12 mouse cellular contexts compared by ENCODE assay signal in genomic region chr12:28158786-28159185, GRCm38 (mm10).
"Had no signal": no experiment of that assay in that cellular context is flagged by ENCODE, and none has a peak within 500 bp of the region (broad histone marks: within the 10 kb centered on the region; RNA-seq: fewer than 3 reads in every experiment).

No protein-coding gene starts in this region.

- DNase-seq: left cerebral cortex, postnatal 4 days; liver; liver, embryonic 13.5 days; liver, postnatal 0 days; lung, adult 18-20 months; lung, adult 2 months; lung, embryonic 14.5 days; lung, postnatal 10 days; lung, postnatal 14 days; lung, postnatal 36 days; lung, postnatal 4 days; midbrain, embryonic 14.5 days had no signal
